Mouse (Mus musculus) embryonic facial prominence, embryonic 14.5 days (tissue): ENCODE results near the gene Gm11027. TPM values are rescaled to one million over a fixed set of nuclear protein-coding genes. Genes with fewer than 3 reads are reported as not detected.
A peak's percentile ranks its signal among the peaks of the same experiment; 100 is the strongest.
"Not testable (repeated sequence)": the region's sequence is repeated elsewhere in the genome, so short reads cannot be mapped to it uniquely, and the experiment has no call there.

Source experiments
- ATAC-seq: fragments of 200-750 bp; cut with Nextera tagmentation; 2 replicates; pipeline ENCODE4 v1.8.0; 2017; ENCODE audit warnings: low read depth, moderate number of reproducible peaks, moderate TSS enrichment
- DNase-seq: peaks from one replicate; pipeline ENCODE4 v3.0.0-alpha.2; 2015; ENCODE audit warnings: low spot score
- H3K27ac ChIP-seq: fragments of 300-500 bp; sonication (generic); replicated peaks from 2 replicates; pipeline ENCODE4 v1.5.1; 2014; ENCODE audit warnings: low read depth, mild to moderate bottlenecking, low read length, moderate library complexity
- H3K27me3 ChIP-seq: fragments of 300-500 bp; sonication (generic); replicated peaks from 2 replicates; pipeline ENCODE4 v1.6.1; 2014; ENCODE audit warnings: low read length; ENCODE audit not compliant: control insufficient read depth, insufficient read depth
- H3K36me3 ChIP-seq: fragments of 300-500 bp; sonication (generic); 2 replicates; pipeline ENCODE4 v1.6.1; 2014; ENCODE audit warnings: low read length, mixed read lengths; ENCODE audit not compliant: control insufficient read depth, insufficient read depth
- H3K4me1 ChIP-seq: fragments of 300-500 bp; sonication (generic); 2 replicates; pipeline ENCODE4 v1.6.1; 2014; ENCODE audit warnings: antibody characterized with exemption, low read length; ENCODE audit not compliant: control insufficient read depth, insufficient read depth
- H3K4me2 ChIP-seq: fragments of 300-500 bp; sonication (generic); 2 replicates; pipeline ENCODE4 v1.6.1; 2014; ENCODE audit warnings: low read depth, mild to moderate bottlenecking, low read length, moderate library complexity, mixed read lengths
- H3K4me3 ChIP-seq: fragments of 300-500 bp; sonication (generic); 2 replicates; pipeline ENCODE4 v1.5.1; 2014; ENCODE audit warnings: low read depth, mild to moderate bottlenecking, low read length
- H3K9ac ChIP-seq: fragments of 300-500 bp; sonication (generic); 2 replicates; pipeline ENCODE4 v1.6.1; 2014; ENCODE audit warnings: low read depth, mild to moderate bottlenecking, low read length, moderate library complexity, mixed read lengths
- H3K9me3 ChIP-seq: fragments of 300-500 bp; sonication (generic); 2 replicates; pipeline ENCODE4 v1.6.1; 2016; ENCODE audit warnings: low read length; ENCODE audit not compliant: control insufficient read depth
- WGBS: fragments of 180-500 bp; shearing (Covaris S2); extraction: QIAGEN DNeasy Blood & Tissue Kit; methylation state at CpG from one replicate; pipeline ENCODE4 v1.1.7; 2014; 5-methylcytosine and 5-hydroxymethylcytosine counted together
- polyA plus RNA-seq: library from polyadenylated mRNA; unstranded; fragments of >200 nt; fragmentation: Nextera tagmentation; extraction: Ambion mirVana; gene quantifications from 2 replicates; pipeline ENCODE4 v1.2.1, GENCODE M21; 2014

Gm11027 gene
- polyA plus RNA-seq = not detected in 2 replicates

- 67% methylated on average over 2 of the region's 2 CpGs for WGBS
- ATAC-seq = not testable (repeated sequence)
Observed at GRCm38 (mm10) chr12:116275086-116275485, at the start of gene Gm11027. Gm11027 (plus strand) TSS chr12:116275386.

GRCm38 (mm10) chr12:116226289-116227057, 48.7 kb upstream of the Gm11027 start:
- H3K9ac ChIP-seq = no peak overlapping the region
- H3K27me3 ChIP-seq = no peaks in the 10 kb centered on the region
- H3K27ac ChIP-seq = no peak overlapping the region
- no peaks in the 10 kb centered on the region for H3K4me1 ChIP-seq
- H3K9me3 ChIP-seq = no peaks in the 10 kb centered on the region
- no peak overlapping the region for H3K4me3 ChIP-seq
- no peak for ATAC-seq
- no peak for DNase-seq
- H3K36me3 ChIP-seq = peaks cover 42% of the 10 kb centered on the region
- H3K4me2 ChIP-seq = no peak overlapping the region
- 80% methylated on average over 10 of the region's 10 CpGs for WGBS

More at GRCm38 (mm10) chr12:116275086-116275485, at the start of gene Gm11027:
- H3K4me2 ChIP-seq, H3K9ac ChIP-seq, DNase-seq, H3K27ac ChIP-seq, H3K9me3 ChIP-seq, H3K36me3 ChIP-seq, H3K4me3 ChIP-seq, H3K27me3 ChIP-seq, H3K4me1 ChIP-seq: not testable (repeated sequence)

GRCm38 (mm10) chr12:116229451-116229850, 45.7 kb upstream of the Gm11027 start:
- no peak for ATAC-seq
- WGBS = 83% methylated on average over 3 of the region's 3 CpGs

GRCm38 (mm10) chr12:116231612-116232011, 43.6 kb upstream of the Gm11027 start:
- Histone ChIP-seq H3K27me3 (no peaks in the 10 kb centered on the region), H3K4me1 (no peaks in the 10 kb centered on the region), H3K9ac (no peak overlapping the region), H3K36me3 (peaks cover 21% of the 10 kb centered on the region; the same call in 1 of the 2 replicates), H3K4me3 (no peak overlapping the region), H3K4me2 (no peak overlapping the region), H3K9me3 (no peaks in the 10 kb centered on the region), H3K27ac (peak overlapping the region; percentile 39; the same call in 1 of the 2 replicates)
- WGBS = 56% methylated on average over 12 of the region's 12 CpGs
- DNase-seq (peak; percentile 77), ATAC-seq (peak; percentile 68)

More at GRCm38 (mm10) chr12:116229451-116229850, 45.7 kb upstream of the Gm11027 start:
- Histone ChIP-seq H3K9ac (no peak overlapping the region), H3K4me2 (no peak overlapping the region), H3K36me3 (peaks cover 36% of the 10 kb centered on the region), H3K27ac (no peak overlapping the region), H3K4me3 (no peak overlapping the region), H3K27me3 (no peaks in the 10 kb centered on the region), H3K4me1 (no peaks in the 10 kb centered on the region), H3K9me3 (no peaks in the 10 kb centered on the region)
- DNase-seq = no peak

- Histone ChIP-seq H3K9ac (no peak overlapping the region), H3K4me3 (no peak overlapping the region), H3K4me1 (no peaks in the 10 kb centered on the region), H3K4me2 (no peak overlapping the region), H3K9me3 (no peaks in the 10 kb centered on the region), H3K36me3 (peaks cover 20% of the 10 kb centered on the region; the same call in 1 of the 2 replicates), H3K27ac (peak overlapping the region; percentile 39; the same call in 1 of the 2 replicates), H3K27me3 (no peaks in the 10 kb centered on the region)
- DNase-seq (no peak), ATAC-seq (0 out of 2 replicates have a peak, but pooled peaks have one; percentile 17)
- WGBS = 81% methylated on average over 1 of the region's 1 CpGs
Observed at GRCm38 (mm10) chr12:116232061-116232460, 43.1 kb upstream of the Gm11027 start.

- no peak overlapping the region for H3K27ac ChIP-seq
- H3K4me2 ChIP-seq = no peak overlapping the region
- H3K9me3 ChIP-seq = no peaks in the 10 kb centered on the region
- no peak for DNase-seq
- H3K27me3 ChIP-seq = no peaks in the 10 kb centered on the region
- H3K9ac ChIP-seq = no peak overlapping the region
- H3K4me1 ChIP-seq = no peaks in the 10 kb centered on the region
- no peak overlapping the region for H3K4me3 ChIP-seq
- ATAC-seq = no peak
- H3K36me3 ChIP-seq = peaks cover 13% of the 10 kb centered on the region
- WGBS = 79% methylated on average over 4 of the region's 4 CpGs
Observed at GRCm38 (mm10) chr12:116235356-116235755, 39.8 kb upstream of the Gm11027 start.

GRCm38 (mm10) chr12:116236658-116237057, 38.5 kb upstream of the Gm11027 start:
- DNase-seq (no peak), ATAC-seq (no peak)
- H3K27ac ChIP-seq = no peak overlapping the region
- no peak overlapping the region for H3K4me2 ChIP-seq
- no peak overlapping the region for H3K9ac ChIP-seq
- peaks cover 21% of the 10 kb centered on the region for H3K36me3 ChIP-seq
- no peaks in the 10 kb centered on the region for H3K27me3 ChIP-seq
- no peaks in the 10 kb centered on the region for H3K4me1 ChIP-seq
- WGBS = 81% methylated on average over 3 of the region's 3 CpGs
- no peak overlapping the region for H3K4me3 ChIP-seq
- H3K9me3 ChIP-seq = no peaks in the 10 kb centered on the region

GRCm38 (mm10) chr12:116238370-116238769, 36.8 kb upstream of the Gm11027 start:
- H3K27me3 ChIP-seq = no peaks in the 10 kb centered on the region

GRCm38 (mm10) chr12:116238803-116239202, 36.4 kb upstream of the Gm11027 start:
- no peaks in the 10 kb centered on the region for H3K4me1 ChIP-seq
- no peak overlapping the region for H3K27ac ChIP-seq
- DNase-seq (no peak), ATAC-seq (no peak)
- no peak overlapping the region for H3K4me2 ChIP-seq
- 73% methylated on average over 3 of the region's 3 CpGs for WGBS
- no peaks in the 10 kb centered on the region for H3K9me3 ChIP-seq
- H3K36me3 ChIP-seq = peaks cover 28% of the 10 kb centered on the region
- H3K4me3 ChIP-seq = no peak overlapping the region
- no peak overlapping the region for H3K9ac ChIP-seq
- no peaks in the 10 kb centered on the region for H3K27me3 ChIP-seq

More at GRCm38 (mm10) chr12:116238370-116238769, 36.8 kb upstream of the Gm11027 start:
- Histone ChIP-seq H3K4me2 (no peak overlapping the region), H3K36me3 (peaks cover 31% of the 10 kb centered on the region), H3K9ac (no peak overlapping the region), H3K4me1 (no peaks in the 10 kb centered on the region), H3K9me3 (no peaks in the 10 kb centered on the region), H3K27ac (no peak overlapping the region), H3K4me3 (no peak overlapping the region)
- DNase-seq (no peak), ATAC-seq (no peak)
